Mouse (Mus musculus) naive thymus-derived CD4-positive, alpha-beta T cell, adult 2 months (primary cell): Measurements from ENCODE around the gene Tbc1d32.
"Not testable (repeated sequence)": the region's sequence is repeated elsewhere in the genome, so short reads cannot be mapped to it uniquely, and the experiment has no call there.

Experiments
- DNase-seq: peaks from one replicate; pipeline ENCODE4 v3.0.0-alpha.2; 2011; ENCODE audit warnings: low read depth

Tbc1d32 gene

GRCm38 (mm10) chr10:56228568-56229209 lies at the start of gene Tbc1d32:
Gene Tbc1d32, minus strand, starts transcription at chr10:56228689.
- peak; percentile 90 for DNase-seq

DNA sequence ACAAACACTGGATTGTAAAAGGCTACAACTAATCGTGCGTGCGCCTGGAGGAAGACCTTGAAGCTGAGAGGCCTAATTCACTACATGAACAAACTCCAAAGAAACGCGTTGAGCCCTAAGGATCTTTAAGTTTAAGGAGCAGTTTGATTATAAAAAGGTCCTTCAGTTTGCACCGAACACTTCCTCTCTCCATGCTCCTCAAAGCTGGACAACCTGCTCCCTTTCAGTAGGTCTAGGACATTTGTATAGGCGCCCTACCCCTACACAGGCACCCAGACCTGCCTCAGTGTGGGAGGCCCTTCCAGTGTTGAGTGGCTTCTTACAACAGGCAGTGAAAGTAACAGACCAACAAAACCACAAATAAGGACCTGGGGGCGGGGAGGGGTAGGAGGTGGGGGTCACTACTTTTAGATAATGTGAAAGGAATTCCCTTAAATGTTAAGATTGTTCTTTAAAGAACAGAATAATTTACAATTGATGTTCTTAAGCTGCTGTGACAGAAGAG lies 666 bp downstream of the Tbc1d32 start:
- peak; percentile 11 for DNase-seq

GRCm38 (mm10) chr10:56215797-56216196 lies 12.7 kb downstream of the Tbc1d32 start:
- DNase-seq = no peak

DNA sequence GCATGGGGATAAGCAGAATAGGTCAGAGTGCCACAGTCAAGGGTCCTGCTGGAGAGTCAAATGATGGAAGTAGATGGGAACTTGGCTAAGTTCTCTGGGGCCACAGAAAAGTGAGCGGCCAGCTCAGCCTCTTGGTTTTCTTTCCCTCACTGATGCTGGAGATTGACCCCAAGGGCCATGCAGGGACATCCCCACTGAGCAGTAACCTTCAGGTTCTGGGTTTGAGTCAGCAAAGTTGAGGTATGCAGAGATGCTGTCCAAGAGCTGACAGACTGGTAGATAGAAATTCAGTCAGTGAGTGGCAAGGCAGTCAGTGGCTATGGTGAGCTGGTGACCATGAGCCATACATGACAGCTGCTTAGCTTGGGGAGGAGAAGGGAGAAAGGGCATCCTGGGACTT lies 18.1 kb downstream of the Tbc1d32 start:
- DNase-seq = no peak

DNA sequence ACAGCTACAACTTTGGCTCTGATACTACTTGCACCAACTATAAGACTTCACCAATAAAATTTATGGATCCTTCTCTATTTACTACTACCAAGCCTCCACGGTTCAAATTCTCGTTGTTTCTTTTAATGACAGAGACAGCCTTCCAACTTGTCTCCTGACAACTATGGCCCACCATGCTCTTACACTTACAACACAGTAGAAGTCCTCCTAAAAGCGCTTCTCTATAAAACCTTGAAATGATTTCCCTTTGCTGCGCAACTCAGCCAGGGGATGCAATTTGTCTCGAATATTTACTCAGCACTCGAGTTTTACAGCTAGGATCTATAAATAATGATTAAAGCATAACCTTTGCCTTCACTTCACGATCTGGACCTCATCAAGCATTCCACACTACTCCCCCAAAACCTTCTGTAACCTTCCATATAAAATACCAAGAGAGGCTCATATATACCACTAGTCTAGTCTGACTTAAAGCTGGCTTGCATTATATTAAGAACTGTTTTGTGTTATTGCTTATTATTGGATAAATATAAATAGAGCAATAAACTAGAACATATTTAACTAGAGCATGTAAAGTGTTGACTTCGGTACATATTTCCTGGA lies 21.6 kb downstream of the Tbc1d32 start:
- no peak for DNase-seq

- DNase-seq = no peak
Observed at GRCm38 (mm10) chr10:56204348-56204747, 24.1 kb downstream of the Tbc1d32 start.

GRCm38 (mm10) chr10:56199902-56200301 lies 28.6 kb downstream of the Tbc1d32 start:
- DNase-seq = no peak

- no peak for DNase-seq
Observed at GRCm38 (mm10) chr10:56198691-56199090, 29.8 kb downstream of the Tbc1d32 start.

- no peak for DNase-seq
Observed at GRCm38 (mm10) chr10:56194310-56194709, 34.2 kb downstream of the Tbc1d32 start.

DNA sequence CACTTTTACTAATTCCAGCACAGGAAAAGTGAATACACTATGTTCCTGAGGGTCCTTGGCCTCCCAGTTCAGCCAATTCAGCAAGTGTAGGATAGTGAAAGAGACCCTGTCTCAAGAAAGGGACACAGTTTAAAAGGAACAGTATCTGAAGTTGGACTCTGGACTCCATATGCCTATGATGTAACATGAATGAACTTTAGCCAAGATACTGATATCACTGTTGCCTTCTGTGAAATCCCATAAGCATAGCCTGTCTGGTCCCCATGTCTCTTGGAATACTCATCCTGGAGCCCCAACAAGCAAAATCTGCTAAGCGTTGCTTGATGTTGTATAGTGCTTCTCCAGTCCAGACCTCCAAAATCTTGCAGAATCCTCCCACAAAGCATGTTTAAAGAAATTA lies 46.8 kb downstream of the Tbc1d32 start:
- DNase-seq = no peak

- DNase-seq = no peak
Observed at GRCm38 (mm10) chr10:56173184-56173583, 55.3 kb downstream of the Tbc1d32 start.

- DNase-seq = not testable (repeated sequence)
Observed at GRCm38 (mm10) chr10:56167721-56168120, 60.8 kb downstream of the Tbc1d32 start.

DNA sequence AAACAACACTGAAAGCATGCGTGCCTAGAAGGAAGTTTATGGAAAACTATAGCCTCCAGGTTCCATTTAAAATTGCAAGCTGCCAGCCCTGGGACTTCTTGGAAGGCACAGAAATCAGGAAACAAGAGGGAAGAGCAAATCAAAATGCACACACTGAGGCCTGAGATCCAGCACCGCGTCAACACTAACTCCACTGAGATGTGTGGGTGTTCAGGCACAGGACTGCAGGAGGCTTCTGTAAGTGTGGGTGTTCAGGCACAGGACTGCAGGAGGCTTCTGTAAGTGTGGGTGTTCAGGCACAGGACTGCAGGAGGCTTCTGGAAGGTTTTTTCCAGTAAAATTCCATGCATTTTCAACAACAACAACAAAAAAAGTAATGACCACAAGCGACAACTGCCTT lies 62.7 kb downstream of the Tbc1d32 start:
- DNase-seq = no peak

DNA sequence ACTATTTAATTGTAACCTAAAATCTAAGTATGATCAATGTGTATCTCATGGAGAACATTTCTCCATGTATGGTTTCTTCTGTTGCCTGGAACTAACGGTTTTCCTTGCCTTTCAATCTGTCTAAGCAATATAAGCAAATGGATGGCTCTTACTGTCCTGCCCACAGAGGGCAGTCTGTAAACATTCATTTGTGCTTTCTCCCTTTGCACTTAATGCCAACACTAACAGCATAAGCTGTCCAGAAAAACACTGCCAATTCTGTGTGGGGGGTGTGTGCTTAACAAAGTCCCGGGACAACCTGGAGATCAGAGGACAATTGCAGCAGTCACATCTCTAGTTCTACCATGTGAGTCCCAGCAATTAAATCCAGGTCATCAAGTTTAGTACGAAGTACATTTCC lies 64.1 kb downstream of the Tbc1d32 start:
- DNase-seq = no peak

DNA sequence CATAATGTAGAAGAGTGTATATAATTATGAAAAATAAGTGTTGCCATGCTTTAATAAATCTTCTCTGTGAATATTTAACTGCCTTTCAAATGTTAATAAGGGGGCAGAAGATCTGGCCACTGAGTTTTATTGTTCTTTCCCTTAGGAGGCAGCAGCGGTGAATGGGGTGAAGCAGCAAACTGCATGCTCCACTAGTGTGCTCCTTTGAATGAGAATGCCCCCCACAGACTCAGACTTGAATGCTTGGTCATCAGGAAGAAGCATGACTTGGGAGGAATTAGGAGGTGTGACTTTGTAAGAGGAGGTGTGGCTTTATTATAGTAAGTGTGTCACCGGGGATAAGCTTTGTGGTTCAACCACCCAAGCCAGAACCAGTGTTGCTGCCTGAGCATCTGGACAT lies 69.7 kb downstream of the Tbc1d32 start:
- DNase-seq = no peak

GRCm38 (mm10) chr10:56158207-56158606 lies 70.3 kb downstream of the Tbc1d32 start:
- no peak for DNase-seq

- DNase-seq = no peak
Observed at GRCm38 (mm10) chr10:56156956-56157355, 71.5 kb downstream of the Tbc1d32 start.

GRCm38 (mm10) chr10:56148920-56149319 lies 79.6 kb downstream of the Tbc1d32 start:
- DNase-seq = no peak

GRCm38 (mm10) chr10:56137191-56137590 lies 91.3 kb downstream of the Tbc1d32 start:
- no peak for DNase-seq

DNA sequence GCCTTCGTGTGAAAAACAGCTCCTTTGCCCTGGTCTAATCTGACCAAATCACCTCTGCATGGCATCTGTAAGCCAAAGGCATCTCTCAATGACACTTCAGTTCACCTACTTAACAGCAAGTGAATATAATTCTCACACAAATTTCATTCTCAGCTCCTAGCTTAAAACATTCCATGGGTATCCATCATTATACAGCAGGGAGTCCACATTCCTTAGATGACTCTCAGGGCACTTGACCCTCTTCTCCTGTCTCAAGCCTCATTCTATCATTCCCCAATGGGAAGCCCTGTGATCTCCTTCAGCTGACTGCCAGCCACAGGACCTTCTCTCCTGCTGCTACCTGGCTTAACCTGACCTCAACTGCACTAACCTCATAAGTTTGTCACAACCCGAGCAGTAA lies 98.8 kb downstream of the Tbc1d32 start:
- DNase-seq = no peak

- DNase-seq = no peak
Observed at GRCm38 (mm10) chr10:56126972-56127371, 101.5 kb downstream of the Tbc1d32 start.

GRCm38 (mm10) chr10:56115636-56116180 lies 112.8 kb downstream of the Tbc1d32 start:
- DNase-seq = no peak

DNA sequence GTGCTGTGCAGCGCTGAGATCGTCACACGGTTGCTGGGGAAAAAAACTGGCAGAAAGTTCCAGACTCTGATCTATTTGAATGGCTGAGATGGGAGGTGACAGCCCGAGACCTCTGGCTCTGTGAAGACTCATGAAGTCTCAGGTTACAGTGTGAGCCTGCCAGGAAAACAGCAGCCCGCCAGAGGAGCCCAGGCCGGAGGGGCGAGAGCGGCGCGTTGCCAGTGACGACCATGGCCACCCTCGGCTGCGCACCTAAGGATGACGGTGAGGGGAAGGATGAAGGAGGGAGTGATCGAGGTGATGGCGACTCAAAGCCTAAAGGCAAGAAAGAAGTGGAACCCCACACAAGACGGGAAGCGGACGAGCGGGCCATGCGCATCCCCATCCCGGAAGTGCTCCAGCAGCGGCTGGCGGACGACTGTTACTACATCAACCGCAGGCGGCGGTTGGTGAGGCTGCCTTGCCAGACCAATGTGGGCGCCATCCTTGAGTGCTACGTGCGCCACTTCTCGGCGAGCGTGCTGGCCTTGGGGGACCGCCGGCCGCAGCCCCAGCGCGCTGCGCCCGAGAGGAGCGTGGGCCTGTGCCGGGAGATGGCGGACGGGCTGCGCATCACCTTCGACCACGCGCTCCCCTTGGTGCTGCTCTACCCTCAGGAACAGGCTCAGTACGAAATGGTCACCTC lies 113.4 kb downstream of the Tbc1d32 start:
- DNase-seq = peak; percentile 79
